Mouse (Mus musculus): ENCODE data around the gene Prkce.

The Prkce gene

DNA sequence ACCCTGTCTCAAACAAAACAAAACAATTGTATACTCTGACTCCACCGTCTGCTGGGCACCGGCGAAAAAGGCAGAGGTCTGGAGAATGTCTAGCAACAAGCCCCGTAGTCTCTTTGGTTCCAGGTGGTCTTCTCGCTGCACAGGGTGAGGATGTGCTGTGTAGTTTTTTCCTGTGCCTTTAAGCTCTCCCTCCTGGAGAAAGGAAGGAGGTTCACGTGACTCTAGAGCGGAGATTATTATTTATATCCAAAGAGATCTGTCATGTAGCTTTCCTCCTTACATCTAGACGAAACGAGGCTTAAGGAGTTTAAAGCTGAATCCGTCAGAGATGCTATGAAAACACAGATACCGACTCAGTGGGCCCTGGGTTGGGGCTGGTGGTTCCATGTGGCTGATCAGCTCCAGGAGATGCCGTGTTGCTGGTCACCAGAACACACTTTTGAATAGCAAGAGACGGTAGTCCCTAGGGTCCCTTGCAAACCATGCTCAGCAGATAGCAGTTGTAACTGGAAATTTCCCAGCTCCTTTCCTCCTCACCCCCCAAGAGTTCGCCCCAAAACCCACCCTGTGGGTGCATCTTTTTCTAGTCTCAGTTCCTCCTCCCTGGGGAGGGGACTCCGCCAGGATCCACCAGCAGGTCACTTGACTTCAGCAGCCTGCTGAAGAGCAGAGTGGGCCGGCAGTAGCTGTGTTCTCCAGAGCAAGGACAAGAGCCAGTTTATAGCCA lies 196.9 kb downstream of the Prkce start:
- DNase-seq (ENCODE audit: low read depth in 2 of 2, low spot score in 2 of 2): no peak

DNA sequence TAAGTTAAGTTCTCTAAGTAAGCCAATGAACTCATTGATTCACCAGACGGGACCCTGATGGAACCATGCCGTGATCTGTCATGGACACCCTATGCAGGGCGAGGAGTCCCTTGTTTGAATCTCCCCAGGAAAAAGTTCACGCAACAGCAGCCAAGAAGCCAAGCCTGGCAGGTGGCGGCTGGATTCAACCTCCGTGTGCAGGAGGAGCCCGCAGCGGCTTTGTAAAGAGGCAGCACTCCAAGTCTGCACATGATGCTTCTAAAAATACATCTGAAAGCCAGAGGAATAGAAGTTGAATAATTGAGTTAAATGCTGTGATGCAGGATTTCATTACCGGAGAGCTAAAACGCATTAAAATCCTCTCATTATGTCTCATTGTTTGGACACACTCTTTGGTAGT lies 199.3 kb downstream of the Prkce start:
- DNase-seq (ENCODE audit: low read depth in 2 of 2, low spot score in 2 of 2): no peak

DNA sequence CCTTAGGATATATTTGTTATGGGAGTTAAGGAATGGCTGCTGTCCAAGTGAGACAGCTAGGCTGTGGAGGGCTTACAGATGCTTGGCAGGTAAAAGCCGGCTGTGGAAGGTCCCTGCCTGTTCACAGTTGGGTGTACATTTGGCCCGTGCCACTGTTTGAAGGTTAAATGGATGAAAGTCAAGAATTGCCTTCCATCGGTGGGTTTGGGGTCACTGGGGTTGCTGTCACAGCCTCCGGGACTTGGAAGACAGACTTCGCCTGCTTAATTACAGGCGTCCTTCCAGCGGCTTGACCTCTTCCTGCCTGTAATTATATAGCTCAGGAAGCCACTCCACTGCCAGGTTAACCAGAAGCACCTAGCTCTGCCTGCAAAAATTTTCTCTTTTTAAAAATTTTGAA lies 200.1 kb downstream of the Prkce start:
- no peak for DNase-seq (ENCODE audit: low read depth in 2 of 2, low spot score in 2 of 2)

DNA sequence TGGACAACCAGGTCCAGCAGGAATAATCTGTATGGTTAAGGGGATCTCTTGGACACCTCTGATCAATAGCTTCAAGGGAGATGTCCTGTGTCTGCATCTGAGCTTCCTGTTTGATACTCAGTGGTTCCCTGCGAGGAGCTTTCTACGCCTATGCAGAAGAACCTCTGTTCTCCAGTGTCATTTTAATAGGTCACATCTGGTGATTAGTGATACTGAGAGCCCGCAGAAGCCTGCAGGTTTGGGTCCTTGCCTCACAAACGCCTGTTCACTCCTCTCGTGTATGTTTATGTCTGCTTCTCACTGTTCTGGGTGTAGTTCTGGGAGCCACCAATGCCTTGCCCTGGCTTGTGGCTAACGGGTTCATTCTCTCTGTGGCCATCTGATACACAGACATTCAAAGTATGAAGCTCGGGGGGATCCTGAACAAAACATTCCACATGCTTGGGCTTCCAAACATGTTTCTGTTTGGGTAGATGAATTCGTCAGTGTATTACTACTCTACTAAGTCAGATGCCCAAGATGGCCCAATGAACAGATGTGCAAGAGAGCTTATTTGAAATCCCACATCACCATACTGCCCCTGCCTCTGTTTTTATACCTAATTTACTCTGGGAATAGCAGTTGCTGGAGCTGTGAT lies 202.6 kb downstream of the Prkce start:
- no peak for DNase-seq (ENCODE audit: low read depth in 2 of 2, low spot score in 2 of 2)

DNA sequence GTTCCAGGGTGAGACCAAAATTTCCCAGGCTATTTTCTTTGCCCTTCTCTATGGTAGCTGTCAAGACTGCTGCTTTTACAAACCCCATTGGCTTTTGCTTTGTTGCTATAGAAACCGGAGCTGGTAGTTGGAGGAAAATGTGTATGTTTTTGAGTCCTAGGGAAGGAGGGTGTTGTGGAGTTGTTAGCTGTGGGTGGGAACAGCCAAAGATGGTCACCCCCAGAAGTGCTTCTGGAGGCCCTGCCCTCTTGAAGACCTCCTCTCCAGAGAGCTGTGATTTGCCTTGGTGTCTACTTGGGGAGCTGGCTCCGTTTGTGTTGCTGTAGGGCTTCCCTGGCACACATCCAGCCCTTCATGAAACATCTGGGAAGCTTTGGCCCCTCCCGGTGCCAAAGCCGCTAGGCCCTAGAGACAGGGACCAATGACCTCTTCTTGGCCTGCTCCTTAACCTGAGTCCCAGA lies 203.5 kb downstream of the Prkce start:
- DNase-seq (ENCODE audit: low read depth in 2 of 2, low spot score in 2 of 2): no peak

DNA sequence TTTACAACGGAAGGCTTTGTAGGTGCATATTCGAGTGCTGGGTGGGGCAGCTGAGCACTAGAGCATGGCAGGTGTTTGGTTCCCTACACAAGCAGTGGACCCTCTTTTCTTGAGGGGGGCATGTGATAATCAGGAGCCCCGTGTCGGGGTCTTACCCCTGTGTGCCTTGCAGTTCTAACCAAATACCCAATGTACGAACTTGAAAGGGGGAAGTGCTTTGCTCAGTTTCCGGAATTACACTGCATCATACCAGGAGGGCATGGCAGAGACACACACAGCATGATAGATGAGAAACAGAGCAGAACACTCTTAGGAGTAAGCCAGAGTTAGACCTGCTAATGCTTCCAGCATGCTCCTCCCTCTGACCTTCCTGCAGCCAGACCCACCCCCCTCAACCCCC lies 208.8 kb downstream of the Prkce start:
- DNase-seq (ENCODE audit: low read depth in 2 of 2, low spot score in 2 of 2): no peak

DNA sequence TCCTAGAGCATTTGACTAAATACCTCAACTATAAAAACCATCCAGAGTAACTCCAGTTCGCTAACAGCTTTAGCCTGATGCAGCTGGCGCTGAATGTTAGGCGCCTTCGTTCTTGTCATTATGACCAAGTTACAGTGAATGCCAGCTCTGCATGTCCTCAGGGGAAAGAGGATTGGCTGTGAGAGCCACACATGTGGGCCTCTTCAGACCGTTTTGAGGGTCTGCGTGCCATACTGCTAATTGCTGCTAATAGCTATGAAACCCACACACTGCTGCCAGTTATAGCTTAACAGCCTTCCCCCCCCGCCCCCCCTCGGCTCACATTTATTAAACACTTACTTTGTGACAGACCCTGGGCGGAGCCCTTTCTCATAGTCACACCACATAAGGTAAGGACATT lies 210.3 kb downstream of the Prkce start:
- no peak for DNase-seq (ENCODE audit: low read depth in 2 of 2, low spot score in 2 of 2)

DNA sequence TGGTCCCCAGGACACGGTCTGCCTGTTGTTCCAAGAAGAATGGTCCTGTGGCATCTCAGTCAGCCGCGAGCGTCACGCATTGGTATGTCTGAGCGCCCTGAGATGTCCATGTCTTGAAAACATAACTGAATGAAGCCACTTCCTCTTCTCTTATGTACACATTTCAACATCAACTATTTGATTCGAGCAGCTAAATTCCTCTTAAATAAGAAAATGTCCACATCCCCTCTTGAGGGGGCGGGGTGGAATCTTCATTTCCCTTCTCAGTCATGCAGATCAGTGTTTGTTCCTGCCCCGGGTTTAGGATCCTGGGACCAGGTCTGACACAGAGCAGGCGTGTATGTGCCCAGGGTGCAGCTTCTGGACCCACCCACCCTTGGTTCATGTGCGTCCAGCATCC lies 211.0 kb downstream of the Prkce start:
- no peak for DNase-seq (ENCODE audit: low read depth in 2 of 2, low spot score in 2 of 2)

DNA sequence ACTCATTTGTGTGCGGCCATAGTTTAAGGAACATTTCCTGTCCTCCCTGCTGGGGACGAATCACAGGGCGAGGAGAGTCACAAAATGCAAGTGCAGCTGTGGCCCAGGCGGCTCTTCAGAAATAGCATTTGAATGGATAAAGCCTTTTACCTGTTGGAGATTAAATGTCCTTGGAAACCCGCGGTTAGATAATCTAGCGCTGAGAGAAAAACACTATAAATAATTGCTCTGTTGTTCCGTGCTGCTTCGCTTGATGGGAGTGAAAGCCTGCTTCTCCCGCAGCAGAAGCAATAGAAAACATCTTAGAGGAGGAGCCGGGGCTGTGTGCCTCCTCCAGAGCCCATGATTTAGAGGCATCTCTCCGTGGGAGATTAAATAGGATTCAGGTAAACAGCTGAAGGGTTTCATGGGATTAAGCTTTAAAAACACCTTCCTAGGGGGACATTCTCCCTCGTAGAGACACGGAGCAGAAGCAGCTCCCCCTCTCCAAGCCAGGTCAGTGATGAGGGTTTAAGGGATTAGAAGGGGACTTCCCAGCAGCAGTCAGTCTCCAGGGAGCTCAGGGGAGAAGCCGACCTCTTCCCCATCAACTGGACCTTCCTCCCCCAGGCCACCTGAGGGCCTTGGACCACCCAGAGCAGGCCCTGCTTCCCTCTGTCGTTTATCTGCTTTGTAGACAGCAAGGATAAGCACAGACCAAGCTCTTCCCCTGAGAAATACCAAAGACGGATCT lies 212.0 kb downstream of the Prkce start:
- no peak for DNase-seq (ENCODE audit: low read depth in 2 of 2, low spot score in 2 of 2)

DNA sequence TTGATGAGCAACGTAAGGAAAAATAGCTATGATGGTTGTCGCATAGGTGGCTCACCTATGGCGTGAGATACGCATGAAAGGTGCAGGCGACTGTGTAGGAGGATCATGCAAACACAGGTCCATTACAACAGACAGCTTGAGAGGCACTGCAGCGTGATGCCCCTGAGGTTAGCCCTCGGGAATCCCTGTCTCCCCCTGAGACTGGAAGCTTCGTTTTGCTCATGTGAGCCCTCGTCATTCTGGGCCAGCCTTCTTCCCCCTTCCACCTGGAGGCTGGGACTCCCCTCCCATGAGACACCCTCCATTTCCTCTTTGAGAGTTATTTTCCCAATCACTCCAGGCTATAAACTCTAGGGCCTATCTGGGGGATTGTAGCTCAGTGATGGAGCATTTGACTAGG lies 213.9 kb downstream of the Prkce start:
- no peak for DNase-seq (ENCODE audit: low read depth in 2 of 2, low spot score in 2 of 2)

DNA sequence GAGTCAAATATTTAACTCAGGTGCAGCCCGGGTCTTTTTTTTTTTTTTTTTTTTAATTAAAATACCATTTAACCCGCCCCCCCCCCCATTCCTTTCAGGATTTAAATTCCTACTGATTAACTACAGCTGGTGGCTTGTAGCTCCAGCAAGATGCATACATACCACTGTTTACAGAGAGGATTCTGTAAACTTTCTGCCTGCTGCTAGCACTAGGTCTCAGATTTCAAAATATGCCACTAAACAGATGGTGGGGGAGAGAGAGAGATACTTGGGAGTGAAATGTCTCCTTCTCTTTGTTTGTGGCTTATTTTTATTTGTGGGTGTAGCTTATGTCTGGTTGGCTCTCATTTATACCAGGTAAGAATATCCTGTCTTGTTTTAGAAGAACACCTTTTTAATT lies 215.3 kb downstream of the Prkce start:
- DNase-seq (ENCODE audit: low read depth in 2 of 2, low spot score in 2 of 2): no peak

DNA sequence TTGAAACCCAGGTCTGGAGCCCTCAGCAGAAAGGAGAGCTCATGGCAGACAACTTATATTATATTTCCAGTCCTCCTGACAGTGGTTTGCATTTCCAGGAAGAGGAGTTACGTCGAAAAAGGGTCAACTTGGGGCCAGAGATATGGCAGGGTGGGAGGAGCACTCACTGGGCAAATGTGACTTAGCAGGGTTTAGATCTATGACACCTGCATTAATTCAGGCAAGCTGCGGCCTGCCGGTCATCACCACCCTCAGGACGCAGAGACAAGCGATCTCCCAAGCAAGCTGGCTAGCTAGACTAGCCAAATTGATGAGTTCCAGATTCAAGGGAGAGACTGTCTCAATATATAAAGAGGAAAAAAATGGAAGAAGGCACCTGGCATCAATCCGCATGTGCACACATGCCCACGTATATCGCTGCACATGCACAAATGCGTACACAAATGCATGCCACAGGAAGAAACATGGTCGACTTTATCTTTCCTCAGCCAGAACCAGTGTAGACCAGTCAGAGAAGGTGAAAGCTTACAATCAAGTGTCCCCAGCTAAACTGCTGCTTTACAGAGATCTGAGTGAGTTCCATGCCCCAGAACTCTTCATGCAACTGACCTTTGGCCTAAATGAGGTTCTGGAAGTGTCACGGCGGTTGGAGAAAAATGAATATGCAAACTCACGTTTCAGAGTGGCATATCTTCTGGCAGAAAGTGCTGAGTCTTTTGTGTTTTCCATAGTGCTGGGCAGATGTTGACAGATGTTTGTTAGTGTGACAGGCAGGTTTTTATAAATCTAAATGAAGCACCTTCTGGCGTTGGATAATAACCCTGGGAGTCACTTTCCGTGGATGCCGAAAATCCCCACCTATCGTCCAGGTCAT lies 216.4 kb downstream of the Prkce start:
- DNase-seq (ENCODE audit: low read depth in 2 of 2, low spot score in 2 of 2): no peak

DNA sequence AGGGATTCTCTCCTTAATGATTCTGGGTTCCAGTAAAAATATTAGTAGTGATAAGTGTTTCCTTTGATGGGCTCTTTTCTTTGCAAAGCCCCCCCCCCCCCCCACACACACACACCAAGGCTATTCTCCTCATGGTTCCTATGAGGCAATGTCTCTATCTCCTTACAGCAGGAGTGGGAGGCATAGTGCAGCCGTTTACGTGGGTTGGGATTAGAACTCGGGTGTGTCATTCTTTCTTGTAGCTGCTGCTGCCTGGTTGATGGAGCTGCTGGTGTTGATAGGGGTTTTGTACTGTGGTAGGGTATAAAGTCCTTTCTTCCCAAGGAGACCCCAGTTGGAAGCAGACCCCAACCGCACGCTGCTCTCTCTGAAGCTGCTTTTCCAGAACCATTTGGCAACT lies 224.9 kb downstream of the Prkce start:
- DNase-seq (ENCODE audit: low read depth in 2 of 2, low spot score in 2 of 2): no peak

DNA sequence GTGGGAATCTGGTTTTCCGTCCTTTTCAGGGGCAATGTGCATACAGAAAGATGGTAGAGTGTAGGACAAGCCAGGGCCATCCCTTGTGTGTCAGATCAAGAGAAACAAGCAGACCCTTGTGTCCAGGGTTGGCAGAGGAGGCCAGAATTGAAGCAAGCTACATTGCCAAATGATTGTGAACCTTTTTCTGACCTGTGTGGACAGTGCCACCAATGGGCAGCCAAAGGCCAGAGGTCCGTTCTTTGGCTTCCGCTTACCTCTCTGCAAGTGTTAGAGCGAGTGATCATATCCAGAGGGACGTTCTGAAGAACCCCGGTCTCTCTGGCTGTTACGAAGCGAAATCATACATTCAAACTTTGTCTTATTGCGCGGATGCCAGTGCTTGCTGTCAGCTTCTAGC lies 225.6 kb downstream of the Prkce start:
- DNase-seq (ENCODE audit: low read depth in 2 of 2, low spot score in 2 of 2): no peak

DNA sequence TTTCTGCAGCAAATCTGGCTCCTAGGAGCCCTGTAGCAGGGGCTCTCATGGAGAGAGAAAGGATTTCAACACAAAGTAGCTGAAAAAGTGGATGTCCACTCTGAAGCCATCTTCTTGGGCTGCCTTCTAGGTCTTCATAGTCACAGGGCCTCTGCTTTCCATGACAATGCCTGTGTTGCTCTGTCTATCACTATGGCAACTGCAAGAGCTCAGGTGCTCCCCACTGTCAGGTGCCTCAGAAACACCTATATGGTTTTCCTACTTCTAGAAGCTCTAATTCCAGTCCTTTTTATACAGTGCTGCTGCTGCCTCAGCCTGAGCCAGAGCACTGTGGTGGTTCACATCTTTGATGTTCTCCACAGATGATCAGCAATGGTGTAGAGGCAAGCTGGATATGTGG lies 229.5 kb downstream of the Prkce start:
- DNase-seq (ENCODE audit: low read depth in 2 of 2, low spot score in 2 of 2): no peak

DNA sequence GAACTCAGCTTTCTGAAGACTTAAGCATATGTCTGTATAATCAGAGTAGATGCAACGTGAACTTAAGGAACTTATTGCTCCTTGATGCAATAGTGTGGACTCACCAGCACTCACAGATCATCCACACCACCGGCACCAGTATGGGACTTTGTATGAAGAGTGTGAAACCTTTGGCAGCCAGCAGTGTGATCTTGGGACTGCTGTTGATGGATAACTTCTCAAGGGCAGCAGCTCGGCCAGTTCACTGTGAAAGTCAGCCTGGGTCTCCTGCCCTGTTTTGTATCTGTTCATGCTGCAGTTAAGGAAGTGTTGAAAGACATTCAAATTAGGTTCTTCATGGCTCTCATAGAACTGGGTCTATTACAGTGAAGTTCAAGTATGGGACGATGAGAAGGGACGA lies 230.1 kb downstream of the Prkce start:
- DNase-seq (ENCODE audit: low read depth in 2 of 2, low spot score in 2 of 2): no peak

DNA sequence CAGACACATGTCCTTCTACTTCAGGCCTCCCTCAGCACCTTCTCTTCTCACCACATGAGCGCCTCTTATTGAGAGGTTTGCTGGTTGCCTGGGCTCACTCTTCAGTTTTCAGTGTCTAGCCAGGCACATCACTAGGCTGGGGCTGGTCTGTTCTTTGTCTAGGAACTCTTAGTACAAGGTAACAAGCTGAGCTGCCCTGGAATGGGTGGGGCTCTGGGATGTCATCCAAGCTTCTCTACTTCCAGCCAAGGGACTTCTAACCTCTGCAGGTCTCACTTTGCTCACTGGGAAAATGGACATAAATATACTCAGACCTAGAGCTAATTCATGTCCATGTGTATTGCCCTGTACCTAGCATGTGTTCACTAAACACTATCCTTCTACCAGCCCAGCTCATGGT lies 230.6 kb downstream of the Prkce start:
- no peak for DNase-seq (ENCODE audit: low read depth in 2 of 2, low spot score in 2 of 2)

DNA sequence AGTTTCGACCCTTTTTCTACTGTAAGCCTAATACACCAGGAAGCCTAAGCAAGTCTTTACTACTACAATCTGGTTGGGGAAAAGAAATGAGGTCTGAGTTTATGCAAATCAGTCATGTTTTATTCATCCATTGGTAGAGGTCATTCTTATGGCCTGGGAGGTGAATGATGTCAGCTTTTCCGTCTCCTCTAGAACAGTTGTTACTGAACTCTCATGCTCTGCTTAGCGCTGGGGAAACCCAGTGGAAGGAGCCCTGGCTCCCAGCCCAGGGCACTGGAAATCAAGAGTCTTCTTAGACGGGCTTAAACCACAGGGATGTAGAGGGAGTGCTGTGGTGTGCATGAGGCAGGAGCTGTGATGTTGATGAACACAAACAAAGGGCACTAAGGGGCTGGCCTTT lies 232.4 kb downstream of the Prkce start:
- no peak for DNase-seq (ENCODE audit: low read depth in 2 of 2, low spot score in 2 of 2)

DNA sequence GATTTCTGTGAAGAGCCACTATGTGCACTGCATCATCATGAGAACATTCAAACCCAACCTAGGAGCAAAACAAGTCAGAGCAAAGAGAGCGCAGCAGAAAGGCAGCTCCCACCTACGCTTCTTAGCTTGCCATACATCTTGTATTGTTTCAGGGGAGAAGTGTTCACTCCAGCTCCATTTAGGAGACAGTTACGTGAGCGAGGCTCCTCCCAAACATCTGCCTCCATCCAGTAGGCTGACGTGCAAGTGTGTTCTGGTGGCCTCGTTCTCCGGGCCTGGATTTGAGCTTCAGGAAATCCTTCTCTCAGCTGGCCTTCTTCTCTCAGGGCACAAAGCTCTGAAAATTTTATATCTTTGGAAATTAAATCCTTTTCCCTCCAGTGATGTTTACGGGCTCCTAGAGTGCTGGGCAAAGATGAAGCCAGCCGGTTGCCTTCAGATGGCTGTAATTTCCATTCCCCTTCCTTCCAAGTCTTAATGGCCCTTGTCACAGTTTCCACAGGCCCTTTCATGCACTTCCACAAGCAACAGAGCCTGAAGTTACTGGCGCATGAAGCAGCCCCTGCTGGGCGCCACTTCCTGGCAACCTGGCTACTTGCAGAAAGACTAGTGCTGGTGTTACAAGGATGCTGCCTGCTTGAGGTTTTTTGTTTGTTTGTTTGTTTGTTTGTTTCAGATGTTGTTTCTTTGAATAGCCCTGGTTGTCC lies 237.4 kb downstream of the Prkce start:
- no peak for DNase-seq (ENCODE audit: low read depth in 2 of 2, low spot score in 2 of 2)

DNA sequence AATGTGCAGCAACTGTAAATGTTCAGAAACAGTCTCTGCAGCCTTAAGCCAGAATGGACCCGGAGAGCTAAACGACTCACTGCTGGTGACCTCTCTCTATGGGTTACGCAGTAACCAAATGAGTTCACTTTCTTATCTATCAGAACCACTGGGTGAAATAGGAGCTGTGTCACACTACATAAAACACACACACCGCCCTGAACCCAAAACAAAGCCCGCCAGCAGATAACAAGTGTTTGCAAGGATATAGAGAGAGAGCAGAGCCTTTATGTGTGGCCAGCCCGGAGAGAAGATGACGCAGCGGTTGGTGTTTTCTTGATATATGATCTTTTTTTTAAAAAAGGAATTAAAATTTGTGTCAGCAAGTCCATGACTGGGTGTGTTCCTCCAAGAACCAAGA lies 238.1 kb downstream of the Prkce start:
- no peak for DNase-seq (ENCODE audit: low read depth in 2 of 2, low spot score in 2 of 2)
